Mouse (Mus musculus) lung, embryonic 15.5 days (tissue): ENCODE results near the gene Acvr1b. TPM values are rescaled to one million over a fixed set of nuclear protein-coding genes. Genes with fewer than 3 reads are reported as not detected.

ENCODE experiments used
- ATAC-seq: fragments of 200-750 bp; cut with Nextera tagmentation; 2 replicates; pipeline ENCODE4 v1.8.0; 2017; ENCODE audit warnings: moderate number of reproducible peaks, borderline replicate concordance; ENCODE audit not compliant: low FRiP score, low TSS enrichment; ENCODE audit errors: extremely low read depth
- H3K27ac ChIP-seq: fragments of 300-500 bp; sonication (generic); 2 replicates; pipeline ENCODE4 v1.5.1; 2015; ENCODE audit warnings: moderate library complexity, mild to moderate bottlenecking, inconsistent platforms
- H3K27me3 ChIP-seq: fragments of 300-500 bp; sonication (generic); 2 replicates; pipeline ENCODE4 v1.6.1; 2015; ENCODE audit warnings: inconsistent platforms
- H3K36me3 ChIP-seq: fragments of 300-500 bp; sonication (generic); 2 replicates; pipeline ENCODE4 v1.6.1; 2015; ENCODE audit warnings: inconsistent platforms
- H3K4me1 ChIP-seq: fragments of 300-500 bp; sonication (generic); 2 replicates; pipeline ENCODE4 v1.6.1; 2015; ENCODE audit warnings: inconsistent platforms
- H3K4me2 ChIP-seq: fragments of 300-500 bp; sonication (generic); 2 replicates; pipeline ENCODE4 v1.6.1; 2015; ENCODE audit warnings: inconsistent platforms, mild to moderate bottlenecking, moderate library complexity
- H3K4me3 ChIP-seq: fragments of 300-500 bp; sonication (generic); 2 replicates; pipeline ENCODE4 v1.5.1; 2015; ENCODE audit warnings: mild to moderate bottlenecking, inconsistent platforms
- H3K9ac ChIP-seq: fragments of 300-500 bp; sonication (generic); 2 replicates; pipeline ENCODE4 v1.6.1; 2015; ENCODE audit warnings: inconsistent platforms
- H3K9me3 ChIP-seq: fragments of 300-500 bp; sonication (generic); 2 replicates; pipeline ENCODE4 v1.6.1; 2016; ENCODE audit warnings: inconsistent platforms
- WGBS: fragments of 180-500 bp; shearing (Covaris S2); methylation state at CpG from one replicate; pipeline ENCODE4 v1.1.7; 2015; 5-methylcytosine and 5-hydroxymethylcytosine counted together
- polyA plus RNA-seq: library from polyadenylated mRNA; unstranded; fragments of >200 nt; fragmentation: Nextera tagmentation; extraction: Ambion mirVana; gene quantifications from 2 replicates; pipeline ENCODE4 v1.2.1, GENCODE M21; 2015

Gene Acvr1b
- polyA plus RNA-seq, 1 experiment from 2014 or later: 6.0 TPM

- no peaks in the 10 kb centered on the region for H3K9me3 ChIP-seq
- no peak for ATAC-seq
- peaks cover 86% of the 10 kb centered on the region for H3K36me3 ChIP-seq
- no peaks in the 10 kb centered on the region for H3K4me1 ChIP-seq
- H3K27ac ChIP-seq: no peak overlapping the region
- no peak overlapping the region for H3K4me3 ChIP-seq
- no peak overlapping the region for H3K4me2 ChIP-seq
- WGBS: 83% methylated on average over 7 of the region's 7 CpGs
- no peak overlapping the region for H3K9ac ChIP-seq
- H3K27me3 ChIP-seq: no peaks in the 10 kb centered on the region
Observed at GRCm38 (mm10) chr15:101204781-101205180, 30.9 kb downstream of the Acvr1b start.

GRCm38 (mm10) chr15:101210228-101210627, 36.4 kb downstream of the Acvr1b start:
- Histone ChIP-seq H3K4me3 (no peak overlapping the region), H3K36me3 (peaks cover 60% of the 10 kb centered on the region), H3K9ac (no peak overlapping the region), H3K27ac (no peak overlapping the region), H3K4me1 (no peaks in the 10 kb centered on the region), H3K9me3 (no peaks in the 10 kb centered on the region), H3K4me2 (no peak overlapping the region), H3K27me3 (no peaks in the 10 kb centered on the region)
- WGBS: 59% methylated on average over 6 of the region's 6 CpGs
- ATAC-seq: 0 out of 2 replicates have a peak, but pooled peaks have one; percentile 34

DNA sequence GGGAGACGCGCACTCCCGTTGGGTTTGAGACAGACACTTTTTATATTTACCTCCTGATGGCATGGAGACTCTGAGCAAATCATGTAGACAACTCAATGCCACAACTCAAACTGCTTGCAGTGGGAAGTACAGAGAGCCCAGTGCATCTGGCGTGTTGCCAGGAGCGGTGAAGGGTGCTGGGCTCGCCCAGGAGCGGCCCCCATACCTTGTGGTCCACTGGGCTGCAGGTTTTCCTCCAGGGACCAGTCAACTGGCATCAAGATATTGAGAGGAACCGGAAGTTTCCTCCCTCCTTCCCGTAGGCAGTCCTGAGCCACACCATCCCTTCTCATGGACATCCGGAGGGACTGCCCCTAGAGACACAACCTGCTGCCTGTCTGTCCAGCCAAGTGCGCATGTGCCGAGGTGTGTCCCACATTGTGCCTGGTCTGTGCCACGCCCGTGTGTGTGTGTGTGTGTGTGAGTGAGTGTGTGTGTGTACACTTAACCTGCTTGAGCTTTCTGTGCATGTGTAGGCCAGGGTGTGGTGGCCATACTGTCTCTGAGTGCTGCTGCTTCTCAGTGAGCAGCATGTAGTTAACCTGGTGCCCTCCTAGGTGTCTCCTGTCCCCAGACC, 37.2 kb downstream of the Acvr1b start:
- Histone ChIP-seq H3K27ac (no peak overlapping the region), H3K36me3 (peaks cover 55% of the 10 kb centered on the region), H3K27me3 (no peaks in the 10 kb centered on the region), H3K9me3 (no peaks in the 10 kb centered on the region), H3K4me1 (no peaks in the 10 kb centered on the region), H3K9ac (no peak overlapping the region), H3K4me3 (no peak overlapping the region), H3K4me2 (no peak overlapping the region)
- WGBS: 84% methylated on average over 14 of the region's 14 CpGs
- peak; percentile 33; the same call in 1 of the 2 replicates for ATAC-seq

GRCm38 (mm10) chr15:101212435-101212834, 38.6 kb downstream of the Acvr1b start:
- Histone ChIP-seq H3K27ac (no peak overlapping the region), H3K27me3 (no peaks in the 10 kb centered on the region), H3K4me2 (no peak overlapping the region), H3K4me1 (no peaks in the 10 kb centered on the region), H3K4me3 (no peak overlapping the region), H3K9me3 (no peaks in the 10 kb centered on the region), H3K36me3 (peaks cover 45% of the 10 kb centered on the region), H3K9ac (no peak overlapping the region)
- WGBS: 61% methylated on average over 14 of the region's 14 CpGs
- peak; percentile 15; the same call in 1 of the 2 replicates for ATAC-seq

DNA sequence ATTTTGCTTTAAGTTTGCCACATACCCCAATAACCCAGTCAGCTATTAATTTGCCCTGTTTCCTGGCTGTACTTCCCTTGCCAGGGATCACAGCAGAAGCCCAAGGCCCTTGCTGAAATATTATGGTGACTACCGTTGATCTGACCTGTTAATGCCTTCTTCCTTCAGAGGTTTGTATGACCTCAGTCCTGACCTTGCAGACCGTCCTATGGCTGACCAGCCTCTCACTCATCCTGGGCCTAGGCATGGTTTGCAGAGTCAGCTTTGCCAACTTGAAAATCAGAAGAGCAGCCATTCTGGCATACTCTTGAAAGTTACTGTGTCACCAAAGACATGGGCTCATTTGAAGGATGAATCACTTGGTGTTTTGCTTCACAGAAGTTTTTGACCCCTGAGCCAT, 41.3 kb downstream of the Acvr1b start:
- ATAC-seq: no peak
- no peaks in the 10 kb centered on the region for H3K27me3 ChIP-seq
- WGBS: 51% methylated on average over 2 of the region's 2 CpGs

GRCm38 (mm10) chr15:101216036-101216435, 42.2 kb downstream of the Acvr1b start:
- H3K27me3 ChIP-seq: no peaks in the 10 kb centered on the region
- H3K9ac ChIP-seq: no peak overlapping the region
- no peak overlapping the region for H3K27ac ChIP-seq
- no peak overlapping the region for H3K4me3 ChIP-seq
- no peak overlapping the region for H3K4me2 ChIP-seq
- H3K4me1 ChIP-seq: peaks cover 8% of the 10 kb centered on the region; the same call in 1 of the 2 replicates
- 77% methylated on average over 4 of the region's 4 CpGs for WGBS
- H3K9me3 ChIP-seq: no peaks in the 10 kb centered on the region
- peaks cover 18% of the 10 kb centered on the region for H3K36me3 ChIP-seq
- no peak for ATAC-seq

More for the DNA sequence above, 41.3 kb downstream of the Acvr1b start:
- Histone ChIP-seq H3K27ac (no peak overlapping the region), H3K36me3 (peaks cover 25% of the 10 kb centered on the region), H3K4me3 (no peak overlapping the region), H3K4me1 (no peaks in the 10 kb centered on the region), H3K9ac (no peak overlapping the region), H3K9me3 (no peaks in the 10 kb centered on the region), H3K4me2 (no peak overlapping the region)

DNA sequence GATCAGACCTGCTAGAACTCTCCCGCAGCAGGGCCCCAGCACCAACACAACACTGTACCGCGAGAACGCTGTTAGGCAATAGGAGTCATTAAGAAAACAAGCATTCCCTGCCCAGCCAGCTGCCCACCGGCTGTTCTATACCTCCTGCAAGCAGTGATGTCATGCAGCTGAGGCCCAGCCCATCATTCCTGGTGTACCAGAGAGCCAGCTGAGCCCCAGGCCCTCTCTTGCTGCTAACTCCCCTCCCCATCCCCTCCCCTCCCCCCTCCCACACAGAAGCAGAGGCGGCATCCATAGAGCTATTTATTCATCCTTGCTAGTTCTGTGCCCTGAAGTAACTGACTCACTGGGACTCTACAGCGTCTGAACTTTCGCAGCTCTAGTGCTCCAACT, 47.0 kb downstream of the Acvr1b start:
- WGBS: 12% methylated on average over 8 of the region's 8 CpGs
- no peak for ATAC-seq

GRCm38 (mm10) chr15:101221298-101222104, 47.6 kb downstream of the Acvr1b start:
- ATAC-seq: peak; percentile 39; the same call in 1 of the 2 replicates
- Histone ChIP-seq H3K27me3 (0 out of 2 replicates have a peak, but pooled peaks cover 6% of the 10 kb centered on the region), H3K9ac (peak overlapping the region; percentile 12; the same call in 1 of the 2 replicates), H3K9me3 (no peaks in the 10 kb centered on the region), H3K4me2 (peak overlapping the region; percentile 60), H3K4me3 (peak overlapping the region; percentile 33), H3K4me1 (peaks cover 48% of the 10 kb centered on the region), H3K36me3 (no peaks in the 10 kb centered on the region), H3K27ac (peak overlapping the region; percentile 39; the same call in 1 of the 2 replicates)
- 6% methylated on average over 14 of the region's 14 CpGs for WGBS

More for the DNA sequence above, 47.0 kb downstream of the Acvr1b start:
- no peak overlapping the region for H3K27ac ChIP-seq
- H3K4me2 ChIP-seq: no peak overlapping the region
- no peaks in the 10 kb centered on the region for H3K9me3 ChIP-seq
- 0 out of 2 replicates have a peak, but pooled peaks cover 6% of the 10 kb centered on the region for H3K27me3 ChIP-seq
- H3K9ac ChIP-seq: no peak overlapping the region
- H3K36me3 ChIP-seq: no peaks in the 10 kb centered on the region
- no peak overlapping the region for H3K4me3 ChIP-seq
- peaks cover 44% of the 10 kb centered on the region for H3K4me1 ChIP-seq

DNA sequence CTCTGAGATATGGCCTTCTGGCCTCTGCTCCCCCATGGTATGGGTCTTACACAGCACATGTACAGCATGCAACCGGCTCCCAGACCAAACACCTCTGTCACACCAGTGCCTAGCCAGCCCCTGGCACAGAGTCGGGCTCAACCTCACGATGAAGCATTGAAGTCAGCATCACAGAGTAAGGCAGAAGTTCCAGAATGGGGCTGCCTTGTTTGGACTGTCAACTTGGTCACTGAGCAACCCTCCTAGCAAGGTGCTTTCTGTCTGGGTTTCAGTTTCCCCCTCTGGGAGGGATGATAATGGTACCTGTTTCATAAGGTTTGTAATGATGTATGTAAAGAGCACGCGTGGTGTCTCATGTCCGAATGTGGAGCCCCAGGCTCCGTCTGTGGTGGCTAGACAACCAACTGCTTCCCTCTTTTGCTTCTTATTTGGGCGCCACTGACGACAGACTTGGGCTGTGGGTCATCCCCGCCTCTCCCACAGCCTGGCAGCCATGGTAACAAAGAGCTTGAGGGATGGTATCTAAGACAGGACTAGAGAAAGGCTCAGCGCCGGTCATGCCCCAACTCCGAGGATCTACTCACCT, 49.1 kb downstream of the Acvr1b start:
- 0 out of 2 replicates have a peak, but pooled peaks cover 6% of the 10 kb centered on the region for H3K27me3 ChIP-seq
- H3K4me3 ChIP-seq: 0 out of 2 replicates have a peak overlapping the region, but pooled peaks have one; percentile 1
- H3K4me2 ChIP-seq: peak overlapping the region; percentile 79; the same call in 1 of the 2 replicates
- 46% methylated on average over 13 of the region's 13 CpGs for WGBS
- no peak overlapping the region for H3K9ac ChIP-seq
- H3K27ac ChIP-seq: 0 out of 2 replicates have a peak overlapping the region, but pooled peaks have one; percentile 7
- H3K9me3 ChIP-seq: no peaks in the 10 kb centered on the region
- no peak for ATAC-seq
- H3K4me1 ChIP-seq: peaks cover 63% of the 10 kb centered on the region
- no peaks in the 10 kb centered on the region for H3K36me3 ChIP-seq

- WGBS: 2% methylated on average over 5 of the region's 5 CpGs
Observed at GRCm38 (mm10) chr15:101223596-101223995, 49.7 kb downstream of the Acvr1b start.

More at GRCm38 (mm10) chr15:101223596-101223995, 49.7 kb downstream of the Acvr1b start:
- peak; percentile 1; the same call in 1 of the 2 replicates for ATAC-seq
- Histone ChIP-seq H3K4me1 (peaks cover 69% of the 10 kb centered on the region), H3K9ac (no peak overlapping the region), H3K4me3 (peak overlapping the region; percentile 78), H3K4me2 (peak overlapping the region; percentile 79), H3K36me3 (0 out of 2 replicates have a peak, but pooled peaks cover 2% of the 10 kb centered on the region), H3K9me3 (no peaks in the 10 kb centered on the region), H3K27me3 (0 out of 2 replicates have a peak, but pooled peaks cover 6% of the 10 kb centered on the region), H3K27ac (0 out of 2 replicates have a peak overlapping the region, but pooled peaks have one; percentile 7)
